Mouse (Mus musculus): ENCODE measurements around the gene Abraxas1. TPM values are rescaled to one million over a fixed set of nuclear protein-coding genes. Genes with fewer than 3 reads are reported as not detected.

The Abraxas1 gene
- polyA plus RNA-seq, 1 experiment from 2014 or later: 33.8 TPM

DNA sequence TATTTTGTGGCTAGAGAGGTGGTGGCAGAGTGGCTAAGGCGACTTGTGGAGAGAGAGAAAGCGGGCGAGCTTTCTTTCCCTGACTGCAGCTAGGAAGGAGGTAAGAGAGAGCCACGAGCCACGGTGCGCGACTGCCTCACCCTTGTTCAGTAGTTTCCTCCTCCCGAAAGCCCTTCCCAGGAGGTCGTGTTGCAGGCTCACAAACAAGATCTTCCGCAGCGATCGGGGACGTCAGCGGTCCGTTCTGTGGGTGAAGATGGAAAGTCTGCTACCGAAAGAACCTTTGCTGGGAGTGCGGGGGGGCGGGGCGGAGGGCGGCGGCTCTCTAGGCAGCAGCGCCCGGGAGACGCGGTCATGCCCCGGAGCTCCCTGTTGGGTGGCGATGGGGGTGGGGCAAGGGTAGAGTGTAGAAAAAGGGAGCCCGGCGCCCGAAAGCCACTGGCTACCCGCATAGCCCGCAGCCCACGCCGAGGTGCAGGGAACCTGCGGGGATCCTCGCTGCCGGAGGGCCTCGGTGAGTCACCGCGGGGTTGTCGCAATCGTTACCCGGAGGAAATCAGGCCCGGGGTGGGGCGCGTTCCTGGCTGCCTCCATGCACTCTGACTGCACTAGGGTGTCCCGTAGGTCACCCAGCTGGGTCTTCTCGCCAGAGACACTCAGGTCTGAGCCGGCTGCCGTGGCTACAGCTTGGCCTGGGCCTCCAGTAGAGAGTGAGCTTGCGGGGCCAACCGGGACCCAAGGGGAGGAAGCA lies 25.3 kb upstream of the Abraxas1 start:
- Histone ChIP-seq H3K4me1 (peaks cover 11% of the 10 kb centered on the region), H3K9ac (peak overlapping the region; percentile 51), H3K27ac (no peak overlapping the region), H3K4me2 (replicated peaks) (peak overlapping the region; percentile 100), H3K36me3 (no peaks in the 10 kb centered on the region), H3K4me3 (peak overlapping the region; percentile 61), H3K9me3 (no peaks in the 10 kb centered on the region), H3K27me3 (peaks cover 54% of the 10 kb centered on the region)
- under 1% methylated on average over 52 of the region's 52 CpGs for WGBS
- ATAC-seq (ENCODE audit: insufficient number of reproducible peaks, insufficient read depth, low FRiP score, low TSS enrichment): peak; percentile 59

DNA sequence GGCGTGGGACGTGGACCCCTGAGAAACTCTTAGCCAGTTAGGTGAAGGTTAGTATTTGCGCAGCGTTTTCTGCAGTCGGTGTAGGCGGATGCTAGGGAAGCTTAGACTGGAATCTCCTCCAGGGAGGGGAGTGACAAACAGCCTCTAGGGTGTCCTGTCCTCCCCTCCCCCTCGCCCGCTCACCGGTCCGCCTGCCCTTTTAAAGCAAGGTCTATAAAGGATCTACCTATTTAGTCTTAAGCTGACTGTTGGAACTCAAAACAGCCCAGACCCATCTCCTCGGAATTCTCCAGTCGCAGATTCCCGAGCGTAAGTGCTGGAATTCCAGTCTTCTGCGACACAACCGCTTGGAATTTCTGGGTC lies 24.7 kb upstream of the Abraxas1 start, which contains the start of gene Gpat3:
Gene Gpat3 (plus strand): TSS at position 229 of the 363 bp plus-strand sequence.
- no peak for ATAC-seq (ENCODE audit: insufficient number of reproducible peaks, insufficient read depth, low FRiP score, low TSS enrichment)
- no peaks in the 10 kb centered on the region for H3K9me3 ChIP-seq
- under 1% methylated on average over 16 of the region's 16 CpGs for WGBS
- H3K9ac ChIP-seq: peak within 1 kb of the TSS; percentile 51
- H3K27me3 ChIP-seq: peaks cover 54% of the 10 kb centered on the region
- H3K4me3 ChIP-seq: peak within 1 kb of the TSS; percentile 61
- peaks cover 11% of the 10 kb centered on the region for H3K4me1 ChIP-seq
- no peak within 1 kb of the TSS for H3K27ac ChIP-seq
- H3K4me2 ChIP-seq (replicated peaks): peak within 1 kb of the TSS; percentile 100
- H3K36me3 ChIP-seq: no peaks in the 10 kb centered on the region

DNA sequence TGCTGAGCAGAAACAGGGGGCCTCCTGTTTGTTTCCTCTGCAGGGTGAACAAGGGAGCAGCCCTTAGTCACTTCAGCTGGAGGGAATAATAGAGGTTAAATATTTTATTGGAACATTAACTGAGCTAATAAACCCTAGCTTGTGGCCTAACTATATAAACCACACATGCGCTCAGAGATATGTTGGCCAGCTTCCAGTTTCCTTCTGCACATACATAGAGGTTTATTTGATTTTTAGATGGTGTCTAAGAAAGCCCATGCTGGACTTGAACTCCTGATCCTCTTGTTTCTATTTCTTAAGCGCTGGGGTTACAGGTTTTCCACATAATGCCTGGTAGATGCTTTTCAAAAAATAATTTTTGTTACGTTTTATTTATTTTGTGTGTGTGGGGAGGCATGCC lies 23.7 kb upstream of the Abraxas1 start:
- Histone ChIP-seq H3K4me2 (replicated peaks) (peak overlapping the region; percentile 100; the same call in 1 of the 2 replicates), H3K27ac (no peak overlapping the region), H3K9ac (no peak overlapping the region), H3K36me3 (no peaks in the 10 kb centered on the region), H3K4me1 (peaks cover 11% of the 10 kb centered on the region), H3K4me3 (no peak overlapping the region), H3K9me3 (no peaks in the 10 kb centered on the region), H3K27me3 (peaks cover 54% of the 10 kb centered on the region)
- no peak for ATAC-seq (ENCODE audit: insufficient number of reproducible peaks, insufficient read depth, low FRiP score, low TSS enrichment)
- 49% methylated on average over 3 of the region's 3 CpGs for WGBS

DNA sequence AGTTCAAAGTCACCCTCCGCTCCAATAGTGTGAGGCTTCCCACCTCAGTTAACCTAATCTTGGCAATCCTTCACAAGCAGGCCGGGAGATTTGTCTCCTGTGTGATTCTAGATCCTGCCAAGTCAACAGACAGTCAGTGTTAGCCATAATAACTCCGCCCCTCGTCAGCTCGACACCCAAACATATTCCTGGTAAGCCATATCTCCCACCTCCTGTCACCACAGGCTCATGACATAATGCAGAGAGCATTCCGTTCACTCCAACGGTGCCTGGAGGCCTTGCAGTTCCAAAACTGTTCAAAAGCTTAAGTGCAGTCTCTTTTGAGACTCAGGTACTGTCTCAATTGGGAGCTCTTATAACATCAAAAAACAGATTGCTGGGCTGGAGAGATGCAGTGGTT lies 17.1 kb upstream of the Abraxas1 start:
- Histone ChIP-seq H3K9me3 (no peaks in the 10 kb centered on the region), H3K36me3 (no peaks in the 10 kb centered on the region), H3K4me3 (no peak overlapping the region), H3K4me1 (no peaks in the 10 kb centered on the region), H3K9ac (no peak overlapping the region), H3K27ac (no peak overlapping the region), H3K27me3 (no peaks in the 10 kb centered on the region), H3K4me2 (replicated peaks) (no peak overlapping the region)
- 84% methylated on average over 7 of the region's 7 CpGs for WGBS
- ATAC-seq (ENCODE audit: insufficient number of reproducible peaks, insufficient read depth, low FRiP score, low TSS enrichment): no peak

DNA sequence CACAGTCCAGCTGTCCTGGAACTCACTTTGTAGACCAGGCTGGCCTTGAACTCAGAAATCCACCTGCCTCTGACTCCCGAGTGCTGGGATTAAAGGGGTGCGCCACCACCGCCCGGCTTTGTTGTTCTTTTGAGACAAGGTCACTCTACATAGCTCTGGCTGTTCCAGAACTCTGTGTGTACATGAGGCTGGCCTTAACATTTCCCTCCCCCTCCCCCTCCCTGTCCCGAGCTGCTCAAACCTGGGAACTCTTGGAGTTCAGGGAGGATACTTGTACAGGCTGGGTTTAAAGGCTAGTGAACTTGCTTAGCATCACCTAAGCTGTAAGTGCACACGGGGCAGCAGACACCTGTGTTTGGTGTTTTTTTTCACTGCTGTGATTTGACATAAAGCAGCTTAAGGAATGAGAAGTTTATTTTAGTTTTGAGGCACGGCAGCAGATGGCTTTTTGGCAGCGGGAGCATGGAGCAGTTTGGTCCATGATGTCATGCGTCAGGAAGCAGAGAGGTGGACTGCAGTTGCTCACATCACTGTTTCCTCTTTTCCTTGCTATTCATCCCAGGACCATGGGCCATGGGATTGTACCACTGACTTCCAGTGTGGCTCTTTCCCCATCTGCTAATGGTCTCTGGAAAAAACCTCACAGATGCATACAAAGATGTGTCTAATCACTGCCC lies 15.2 kb upstream of the Abraxas1 start:
- 61% methylated on average over 9 of the region's 9 CpGs for WGBS
- ATAC-seq (ENCODE audit: insufficient number of reproducible peaks, insufficient read depth, low FRiP score, low TSS enrichment): no peak; the same call in 1 of the 2 replicates
- no peaks in the 10 kb centered on the region for H3K9me3 ChIP-seq
- H3K36me3 ChIP-seq: no peaks in the 10 kb centered on the region
- no peak overlapping the region for H3K4me2 ChIP-seq (replicated peaks)
- H3K27me3 ChIP-seq: no peaks in the 10 kb centered on the region
- H3K27ac ChIP-seq: no peak overlapping the region
- no peaks in the 10 kb centered on the region for H3K4me1 ChIP-seq
- no peak overlapping the region for H3K4me3 ChIP-seq
- H3K9ac ChIP-seq: no peak overlapping the region

DNA sequence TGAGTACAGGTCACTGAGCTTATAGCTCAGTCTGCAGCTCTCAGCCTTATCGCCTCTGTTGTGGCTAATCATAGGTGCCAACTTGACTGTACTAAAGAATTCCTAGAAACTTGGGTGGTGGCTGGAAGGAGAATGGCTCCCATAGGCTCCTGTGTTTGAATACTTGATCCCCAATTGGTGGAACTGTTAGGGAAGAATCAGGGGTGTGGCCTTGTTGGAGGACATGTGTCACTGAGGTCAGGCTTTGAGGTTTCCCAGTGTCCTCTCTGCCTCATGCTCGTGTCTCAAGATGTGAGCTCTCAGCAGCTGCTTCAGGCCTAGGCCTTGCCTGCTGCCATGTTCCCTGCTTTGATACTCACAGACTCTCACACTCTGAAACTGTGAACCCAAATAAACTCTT lies 13.1 kb upstream of the Abraxas1 start:
- no peaks in the 10 kb centered on the region for H3K4me1 ChIP-seq
- no peak overlapping the region for H3K4me3 ChIP-seq
- H3K9me3 ChIP-seq: no peaks in the 10 kb centered on the region
- H3K36me3 ChIP-seq: no peaks in the 10 kb centered on the region
- H3K9ac ChIP-seq: no peak overlapping the region
- H3K27me3 ChIP-seq: no peaks in the 10 kb centered on the region
- no peak overlapping the region for H3K27ac ChIP-seq
- no peak for ATAC-seq (ENCODE audit: insufficient number of reproducible peaks, insufficient read depth, low FRiP score, low TSS enrichment)
- no peak overlapping the region for H3K4me2 ChIP-seq (replicated peaks)
- WGBS: 84% methylated on average over 2 of the region's 2 CpGs

DNA sequence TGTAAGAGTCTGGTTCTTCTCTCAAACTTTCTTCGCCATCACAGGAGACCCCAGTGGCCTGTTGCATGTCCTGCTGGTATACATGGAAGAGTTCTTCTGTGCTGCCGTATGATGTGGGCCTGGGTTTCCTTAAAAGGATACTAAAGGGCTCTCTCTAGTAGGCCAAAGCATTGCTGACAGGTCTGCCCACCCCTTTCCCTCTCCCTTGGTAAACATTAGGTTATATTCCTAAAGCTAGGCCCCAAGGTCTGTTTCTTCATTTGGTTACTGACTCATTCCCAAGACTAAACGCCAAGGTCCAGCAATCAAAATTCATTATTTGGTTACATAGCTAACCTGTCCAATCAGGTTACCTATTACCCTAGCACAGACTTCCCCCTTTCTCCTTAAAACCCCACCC lies 11.9 kb upstream of the Abraxas1 start:
- WGBS: 83% methylated on average over 3 of the region's 3 CpGs
- no peak for ATAC-seq (ENCODE audit: insufficient number of reproducible peaks, insufficient read depth, low FRiP score, low TSS enrichment)
- H3K9ac ChIP-seq: no peak overlapping the region

DNA sequence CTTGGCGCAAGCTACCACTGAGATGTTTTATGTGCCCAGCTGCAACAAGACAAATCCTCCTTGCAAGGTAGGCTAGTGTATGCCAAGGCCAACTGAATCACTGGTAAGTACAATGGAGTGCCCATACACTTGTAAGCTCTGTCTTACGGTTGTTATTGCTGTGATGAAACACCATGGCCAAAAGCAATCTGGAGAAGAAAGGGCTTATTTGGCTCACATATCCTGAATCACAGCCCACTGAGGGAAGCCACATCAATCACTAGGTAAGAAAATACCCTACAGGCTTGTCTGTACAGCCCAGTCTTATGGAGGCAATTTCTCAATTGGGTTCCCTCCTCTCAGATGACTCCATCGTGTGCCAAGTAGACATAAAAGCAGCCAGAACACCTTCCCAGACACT lies 7.9 kb upstream of the Abraxas1 start:
- H3K27ac ChIP-seq: no peak overlapping the region
- 78% methylated on average over 3 of the region's 3 CpGs for WGBS
- H3K27me3 ChIP-seq: no peaks in the 10 kb centered on the region
- H3K4me1 ChIP-seq: no peaks in the 10 kb centered on the region
- no peak overlapping the region for H3K9ac ChIP-seq
- ATAC-seq (ENCODE audit: insufficient number of reproducible peaks, insufficient read depth, low FRiP score, low TSS enrichment): no peak
- no peaks in the 10 kb centered on the region for H3K36me3 ChIP-seq
- H3K4me3 ChIP-seq: no peak overlapping the region
- no peak overlapping the region for H3K4me2 ChIP-seq (replicated peaks)
- no peaks in the 10 kb centered on the region for H3K9me3 ChIP-seq

More for the DNA sequence above, 11.9 kb upstream of the Abraxas1 start:
- no peaks in the 10 kb centered on the region for H3K4me1 ChIP-seq
- H3K36me3 ChIP-seq: no peaks in the 10 kb centered on the region
- H3K4me3 ChIP-seq: no peak overlapping the region
- no peak overlapping the region for H3K27ac ChIP-seq
- no peaks in the 10 kb centered on the region for H3K9me3 ChIP-seq
- H3K4me2 ChIP-seq (replicated peaks): no peak overlapping the region
- no peaks in the 10 kb centered on the region for H3K27me3 ChIP-seq

DNA sequence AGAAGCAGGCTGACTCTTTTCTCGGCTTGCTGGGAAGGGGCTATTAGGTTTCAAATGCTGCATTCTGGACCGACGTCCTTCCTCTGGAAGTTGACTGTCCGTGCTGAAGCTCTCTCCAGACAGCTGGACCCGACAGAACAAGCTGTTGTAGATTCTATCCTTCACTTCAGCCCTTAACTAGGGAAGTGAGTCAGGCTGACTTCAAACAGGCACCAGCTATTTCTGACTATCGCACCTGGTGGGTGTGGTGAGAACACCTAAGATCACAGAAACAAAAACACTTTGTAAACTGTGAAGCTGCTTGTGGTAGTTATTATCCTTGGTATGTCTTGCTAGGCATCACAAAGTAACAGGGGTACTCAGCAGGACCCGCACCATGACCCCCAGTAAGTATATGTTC lies 5.8 kb upstream of the Abraxas1 start:
- 50% methylated on average over 7 of the region's 7 CpGs for WGBS
- Histone ChIP-seq H3K27ac (no peak overlapping the region), H3K9me3 (no peaks in the 10 kb centered on the region), H3K36me3 (no peaks in the 10 kb centered on the region), H3K4me3 (no peak overlapping the region), H3K4me2 (replicated peaks) (no peak overlapping the region), H3K27me3 (no peaks in the 10 kb centered on the region), H3K9ac (no peak overlapping the region), H3K4me1 (no peaks in the 10 kb centered on the region)
- ATAC-seq (ENCODE audit: insufficient number of reproducible peaks, insufficient read depth, low FRiP score, low TSS enrichment): no peak

DNA sequence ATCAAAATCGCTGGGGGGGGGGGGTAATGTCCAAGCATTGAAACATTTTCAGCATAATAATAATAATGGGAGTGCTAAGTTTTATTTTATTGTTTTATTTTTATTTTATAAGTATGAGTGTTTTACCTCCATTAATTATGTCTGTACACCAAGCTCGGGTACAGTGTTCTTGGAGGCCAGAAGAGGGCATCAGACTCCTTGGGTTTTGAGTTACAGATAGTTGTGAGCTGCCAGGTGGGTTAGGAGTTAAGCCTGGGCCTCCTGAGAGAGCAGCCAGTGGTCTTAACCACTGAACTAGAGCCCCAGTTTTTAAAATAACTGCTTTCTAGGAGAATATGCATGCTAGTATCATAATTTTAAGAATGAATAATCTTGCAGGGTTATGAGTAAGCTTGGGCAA lies 5.2 kb upstream of the Abraxas1 start:
- no peak overlapping the region for H3K9ac ChIP-seq
- no peak overlapping the region for H3K4me3 ChIP-seq
- no peaks in the 10 kb centered on the region for H3K4me1 ChIP-seq
- H3K27ac ChIP-seq: no peak overlapping the region
- no peak for ATAC-seq (ENCODE audit: insufficient number of reproducible peaks, insufficient read depth, low FRiP score, low TSS enrichment)
- H3K9me3 ChIP-seq: no peaks in the 10 kb centered on the region
- 15% methylated on average over 2 of the region's 2 CpGs for WGBS
- H3K4me2 ChIP-seq (replicated peaks): no peak overlapping the region
- no peaks in the 10 kb centered on the region for H3K36me3 ChIP-seq
- H3K27me3 ChIP-seq: no peaks in the 10 kb centered on the region

DNA sequence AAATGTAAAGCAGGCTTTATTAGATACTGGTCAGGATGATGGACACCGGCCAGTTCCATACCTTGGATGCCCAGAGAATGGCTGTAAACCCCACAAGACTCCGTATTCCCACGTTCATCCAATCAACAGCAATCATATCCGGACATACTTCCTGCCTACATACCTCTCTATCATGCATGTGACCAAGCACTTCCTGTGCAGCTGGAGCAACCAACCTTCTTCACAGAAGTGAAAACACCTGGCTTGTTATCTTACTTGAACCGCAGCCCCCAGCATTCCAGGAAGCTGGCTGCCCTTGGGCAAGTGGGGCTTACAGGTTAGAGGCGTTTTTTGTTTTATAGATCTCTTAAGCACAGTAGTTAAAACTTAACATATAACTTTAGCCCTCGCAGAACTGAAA lies 2.1 kb upstream of the Abraxas1 start:
- H3K9me3 ChIP-seq: no peaks in the 10 kb centered on the region
- no peak overlapping the region for H3K9ac ChIP-seq
- WGBS: 77% methylated on average over 7 of the region's 7 CpGs
- no peaks in the 10 kb centered on the region; the same call in 1 of the 2 replicates for H3K4me1 ChIP-seq
- H3K27ac ChIP-seq: no peak overlapping the region
- H3K36me3 ChIP-seq: no peaks in the 10 kb centered on the region
- ATAC-seq (ENCODE audit: insufficient number of reproducible peaks, insufficient read depth, low FRiP score, low TSS enrichment): no peak
- no peak overlapping the region for H3K4me3 ChIP-seq
- H3K4me2 ChIP-seq (replicated peaks): no peak overlapping the region
- no peaks in the 10 kb centered on the region for H3K27me3 ChIP-seq

DNA sequence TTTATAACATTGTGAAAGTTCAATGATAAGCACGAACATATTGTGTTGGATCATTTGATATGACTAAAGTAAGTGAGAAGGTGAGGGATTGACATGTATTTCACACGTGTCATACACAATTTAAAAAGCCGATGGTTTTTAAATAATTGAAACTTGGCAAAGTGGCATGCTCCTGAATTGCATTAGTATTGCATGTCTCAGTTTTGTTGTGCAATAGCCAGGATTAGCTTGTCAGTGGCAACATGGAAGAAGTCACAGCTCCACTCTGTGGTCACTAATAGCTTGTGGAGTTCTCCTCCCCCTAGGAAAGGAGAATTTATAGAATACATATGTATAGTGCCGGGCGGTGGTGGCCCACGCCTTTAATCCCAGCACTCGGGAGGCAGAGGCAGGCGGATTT lies 610 bp upstream of the Abraxas1 start:
- H3K4me2 ChIP-seq (replicated peaks): peak overlapping the region; percentile 64

More for the DNA sequence above, 610 bp upstream of the Abraxas1 start:
- 0 out of 2 replicates have a peak overlapping the region, but pooled peaks have one; percentile 96 for H3K9ac ChIP-seq
- ATAC-seq (ENCODE audit: insufficient number of reproducible peaks, insufficient read depth, low FRiP score, low TSS enrichment): no peak
- H3K27me3 ChIP-seq: no peaks in the 10 kb centered on the region
- no peaks in the 10 kb centered on the region for H3K36me3 ChIP-seq
- no peaks in the 10 kb centered on the region for H3K9me3 ChIP-seq
- no peak overlapping the region for H3K4me3 ChIP-seq
- H3K27ac ChIP-seq: no peak overlapping the region
- WGBS: 82% methylated on average over 8 of the region's 8 CpGs
- H3K4me1 ChIP-seq: no peaks in the 10 kb centered on the region; the same call in 1 of the 2 replicates
